Mouse (Mus musculus) heart, postnatal 0 days (tissue): Measurements from ENCODE around the gene Magi2. TPM values are rescaled to one million over a fixed set of nuclear protein-coding genes. Genes with fewer than 3 reads are reported as not detected.
"Not testable (repeated sequence)": the region's sequence is repeated elsewhere in the genome, so short reads cannot be mapped to it uniquely, and the experiment has no call there.

Source experiments
- ATAC-seq: fragments of 200-750 bp; cut with Nextera tagmentation; 2 replicates; pipeline ENCODE4 v1.8.0; 2017; ENCODE audit warnings: low read depth, moderate number of reproducible peaks, moderate library complexity; ENCODE audit not compliant: insufficient read depth
- DNase-seq: peaks from one replicate; pipeline ENCODE4 v3.0.0-alpha.2; 2016; ENCODE audit warnings: low spot score
- H3K27ac ChIP-seq: fragments of 300-500 bp; sonication (generic); 2 replicates; pipeline ENCODE4 v1.5.1; 2014; ENCODE audit warnings: low read depth, mild to moderate bottlenecking
- H3K27me3 ChIP-seq: fragments of 300-500 bp; sonication (generic); 2 replicates; pipeline ENCODE4 v1.6.1; 2014; ENCODE audit warnings: low read length, mixed read lengths; ENCODE audit not compliant: control insufficient read depth, insufficient read depth
- H3K36me3 ChIP-seq: fragments of 300-500 bp; sonication (generic); replicated peaks from 2 replicates; pipeline ENCODE4 v1.6.1; 2014; ENCODE audit warnings: low read length, mixed read lengths; ENCODE audit not compliant: control insufficient read depth, insufficient read depth
- H3K4me1 ChIP-seq: fragments of 300-500 bp; sonication (generic); 2 replicates; pipeline ENCODE4 v1.6.1; 2014; ENCODE audit warnings: antibody characterized with exemption; ENCODE audit not compliant: control insufficient read depth, insufficient read depth
- H3K4me2 ChIP-seq: fragments of 300-500 bp; sonication (generic); 2 replicates; pipeline ENCODE4 v1.6.1; 2014; ENCODE audit warnings: low read depth, mild to moderate bottlenecking, low read length, moderate library complexity
- H3K4me3 ChIP-seq: fragments of 300-500 bp; sonication (generic); 2 replicates; pipeline ENCODE4 v1.5.1; 2014; ENCODE audit warnings: low read depth, low read length
- H3K9ac ChIP-seq: fragments of 300-500 bp; sonication (generic); replicated peaks from 2 replicates; pipeline ENCODE4 v1.6.1; 2014; ENCODE audit warnings: low read depth, low read length, mixed read lengths
- H3K9me3 ChIP-seq: fragments of 300-500 bp; sonication (generic); replicated peaks from 2 replicates; pipeline ENCODE4 v1.6.1; 2016; ENCODE audit warnings: low read length; ENCODE audit not compliant: control insufficient read depth
- CTCF ChIP-seq: IDR thresholded peaks from 2 replicates; pipeline ENCODE4 v1.5.1; 2016; ENCODE audit warnings: antibody characterized with exemption, control low read depth, low read depth
- EP300 ChIP-seq: IDR thresholded peaks from 2 replicates; pipeline ENCODE4 v1.6.1; 2016; ENCODE audit warnings: antibody characterized with exemption, low read depth
- WGBS: fragments of 180-500 bp; shearing (Covaris S2); extraction: QIAGEN DNeasy Blood & Tissue Kit; methylation state at CpG from one replicate; pipeline ENCODE4 v1.1.7; 2014; 5-methylcytosine and 5-hydroxymethylcytosine counted together
- polyA plus RNA-seq: library from polyadenylated mRNA; unstranded; fragments of >200 nt; fragmentation: Nextera tagmentation; extraction: Ambion mirVana; gene quantifications from 2 replicates; pipeline ENCODE4 v1.2.1, GENCODE M21; 2015
- total RNA-seq: library from RNA; depleted of rRNA; stranded (reverse); fragments of >200 nt; gene quantifications from 2 replicates; pipeline ENCODE4 v1.2.3, GENCODE M21; 2014; ENCODE audit warnings: low replicate concordance

Gene Magi2
- total and polyA plus RNA-seq, 2 experiments from 2014 or later = 1.7 to 9.5 TPM

- DNase-seq (no peak), ATAC-seq (no peak)
- H3K27me3 ChIP-seq = no peaks in the 10 kb centered on the region
- 46% methylated on average over 2 of the region's 2 CpGs for WGBS
- H3K36me3 ChIP-seq = no peaks in the 10 kb centered on the region
- no peaks in the 10 kb centered on the region for H3K4me1 ChIP-seq
- no peak overlapping the region for H3K27ac ChIP-seq
- H3K9ac ChIP-seq = no peak overlapping the region
- no peaks in the 10 kb centered on the region for H3K9me3 ChIP-seq
- no peak overlapping the region for H3K4me3 ChIP-seq
- no peak overlapping the region for H3K4me2 ChIP-seq
- TF ChIP-seq EP300 (no peak), CTCF (no peak)
Measured at GRCm38 (mm10) chr5:20256933-20257332, 1030.1 kb downstream of the Magi2 start.

- H3K4me2 ChIP-seq = no peak overlapping the region
- WGBS = 82% methylated on average over 4 of the region's 4 CpGs
- no peak overlapping the region for H3K9ac ChIP-seq
- no peak overlapping the region for H3K4me3 ChIP-seq
- H3K36me3 ChIP-seq = no peaks in the 10 kb centered on the region
- no peak for DNase-seq
- ATAC-seq = no peak
- no peak for TF ChIP-seq CTCF
- H3K27ac ChIP-seq = no peak overlapping the region
- H3K27me3 ChIP-seq = no peaks in the 10 kb centered on the region
- H3K9me3 ChIP-seq = no peaks in the 10 kb centered on the region
- H3K4me1 ChIP-seq = no peaks in the 10 kb centered on the region
Measured at GRCm38 (mm10) chr5:20257419-20257818, 1030.6 kb downstream of the Magi2 start.

GRCm38 (mm10) chr5:20259719-20260118 lies 1032.9 kb downstream of the Magi2 start:
- DNase-seq = no peak
- no peak overlapping the region for H3K27ac ChIP-seq
- no peak for ATAC-seq
- 77% methylated on average over 3 of the region's 3 CpGs for WGBS
- no peak overlapping the region for H3K9ac ChIP-seq
- no peaks in the 10 kb centered on the region for H3K9me3 ChIP-seq
- no peak overlapping the region for H3K4me3 ChIP-seq
- no peaks in the 10 kb centered on the region for H3K4me1 ChIP-seq
- H3K4me2 ChIP-seq = no peak overlapping the region
- H3K27me3 ChIP-seq = no peaks in the 10 kb centered on the region
- H3K36me3 ChIP-seq = no peaks in the 10 kb centered on the region
- TF ChIP-seq EP300 (no peak), CTCF (no peak)

GRCm38 (mm10) chr5:20272680-20273079 lies 1045.8 kb downstream of the Magi2 start:
- WGBS = 86% methylated on average over 1 of the region's 1 CpGs
- not testable (repeated sequence) for DNase-seq, H3K36me3 ChIP-seq, H3K27me3 ChIP-seq, H3K4me1 ChIP-seq, H3K4me3 ChIP-seq, ATAC-seq, H3K4me2 ChIP-seq, H3K27ac ChIP-seq, H3K9me3 ChIP-seq, H3K9ac ChIP-seq

GRCm38 (mm10) chr5:20275632-20276031 lies 1048.8 kb downstream of the Magi2 start:
- ATAC-seq = no peak
- H3K36me3 ChIP-seq = no peaks in the 10 kb centered on the region

GRCm38 (mm10) chr5:20285080-20285840 lies 1058.4 kb downstream of the Magi2 start:
- H3K4me2 ChIP-seq = no peak overlapping the region
- 76% methylated on average over 8 of the region's 8 CpGs for WGBS
- H3K4me3 ChIP-seq = no peak overlapping the region
- H3K4me1 ChIP-seq = no peaks in the 10 kb centered on the region
- DNase-seq (no peak), ATAC-seq (no peak)
- TF ChIP-seq CTCF = no peak
- TF ChIP-seq EP300 = no peak
- H3K27ac ChIP-seq = no peak overlapping the region
- no peaks in the 10 kb centered on the region for H3K9me3 ChIP-seq
- H3K27me3 ChIP-seq = no peaks in the 10 kb centered on the region
- no peaks in the 10 kb centered on the region for H3K36me3 ChIP-seq
- H3K9ac ChIP-seq = no peak overlapping the region

More at GRCm38 (mm10) chr5:20275632-20276031, 1048.8 kb downstream of the Magi2 start:
- no peaks in the 10 kb centered on the region for H3K9me3 ChIP-seq
- no peak for DNase-seq
- no peak overlapping the region for H3K4me2 ChIP-seq
- no peaks in the 10 kb centered on the region for H3K4me1 ChIP-seq
- WGBS = 74% methylated on average over 2 of the region's 2 CpGs
- no peak overlapping the region for H3K27ac ChIP-seq
- no peak overlapping the region for H3K4me3 ChIP-seq
- no peaks in the 10 kb centered on the region for H3K27me3 ChIP-seq
- no peak overlapping the region for H3K9ac ChIP-seq
- TF ChIP-seq CTCF (no peak), EP300 (no peak)
